Mouse (Mus musculus) embryonic facial prominence, embryonic 15.5 days (tissue): ENCODE results near the gene Nfkbie. TPM values are rescaled to one million over a fixed set of nuclear protein-coding genes. Genes with fewer than 3 reads are reported as not detected.

Source experiments
- ATAC-seq: fragments of 200-750 bp; cut with Nextera tagmentation; 2 replicates; pipeline ENCODE4 v1.8.0; 2017; ENCODE audit warnings: low read depth, moderate TSS enrichment; ENCODE audit not compliant: insufficient number of reproducible peaks, low FRiP score, low TSS enrichment
- H3K27ac ChIP-seq: fragments of 300-500 bp; sonication (generic); replicated peaks from 2 replicates; pipeline ENCODE4 v1.5.1; 2015; ENCODE audit warnings: mild to moderate bottlenecking, inconsistent platforms
- H3K27me3 ChIP-seq: fragments of 300-500 bp; sonication (generic); 2 replicates; pipeline ENCODE4 v1.6.1; 2015; ENCODE audit warnings: inconsistent platforms
- H3K36me3 ChIP-seq: fragments of 300-500 bp; sonication (generic); 2 replicates; pipeline ENCODE4 v1.6.1; 2015; ENCODE audit warnings: mild to moderate bottlenecking, inconsistent platforms
- H3K4me1 ChIP-seq: fragments of 300-500 bp; sonication (generic); 2 replicates; pipeline ENCODE4 v1.6.1; 2015; ENCODE audit warnings: inconsistent platforms
- H3K4me2 ChIP-seq: fragments of 300-500 bp; sonication (generic); replicated peaks from 2 replicates; pipeline ENCODE4 v1.6.1; 2015; ENCODE audit warnings: mild to moderate bottlenecking, inconsistent platforms
- H3K4me3 ChIP-seq: fragments of 300-500 bp; sonication (generic); replicated peaks from 2 replicates; pipeline ENCODE4 v1.5.1; 2015; ENCODE audit warnings: mild to moderate bottlenecking, inconsistent platforms
- H3K9ac ChIP-seq: fragments of 300-500 bp; sonication (generic); 2 replicates; pipeline ENCODE4 v1.6.1; 2015; ENCODE audit warnings: inconsistent platforms
- H3K9me3 ChIP-seq: fragments of 300-500 bp; sonication (generic); replicated peaks from 2 replicates; pipeline ENCODE4 v1.6.1; 2016; ENCODE audit warnings: inconsistent platforms
- WGBS: fragments of 180-500 bp; shearing (Covaris S2); methylation state at CpG from one replicate; pipeline ENCODE4 v1.1.7; 2015; 5-methylcytosine and 5-hydroxymethylcytosine counted together
- polyA plus RNA-seq: library from polyadenylated mRNA; unstranded; fragments of >200 nt; fragmentation: Nextera tagmentation; extraction: Ambion mirVana; gene quantifications from 2 replicates; pipeline ENCODE4 v1.2.1, GENCODE M21; 2015

Gene Nfkbie
- polyA plus RNA-seq, 1 experiment from 2014 or later: 6.3 TPM

DNA sequence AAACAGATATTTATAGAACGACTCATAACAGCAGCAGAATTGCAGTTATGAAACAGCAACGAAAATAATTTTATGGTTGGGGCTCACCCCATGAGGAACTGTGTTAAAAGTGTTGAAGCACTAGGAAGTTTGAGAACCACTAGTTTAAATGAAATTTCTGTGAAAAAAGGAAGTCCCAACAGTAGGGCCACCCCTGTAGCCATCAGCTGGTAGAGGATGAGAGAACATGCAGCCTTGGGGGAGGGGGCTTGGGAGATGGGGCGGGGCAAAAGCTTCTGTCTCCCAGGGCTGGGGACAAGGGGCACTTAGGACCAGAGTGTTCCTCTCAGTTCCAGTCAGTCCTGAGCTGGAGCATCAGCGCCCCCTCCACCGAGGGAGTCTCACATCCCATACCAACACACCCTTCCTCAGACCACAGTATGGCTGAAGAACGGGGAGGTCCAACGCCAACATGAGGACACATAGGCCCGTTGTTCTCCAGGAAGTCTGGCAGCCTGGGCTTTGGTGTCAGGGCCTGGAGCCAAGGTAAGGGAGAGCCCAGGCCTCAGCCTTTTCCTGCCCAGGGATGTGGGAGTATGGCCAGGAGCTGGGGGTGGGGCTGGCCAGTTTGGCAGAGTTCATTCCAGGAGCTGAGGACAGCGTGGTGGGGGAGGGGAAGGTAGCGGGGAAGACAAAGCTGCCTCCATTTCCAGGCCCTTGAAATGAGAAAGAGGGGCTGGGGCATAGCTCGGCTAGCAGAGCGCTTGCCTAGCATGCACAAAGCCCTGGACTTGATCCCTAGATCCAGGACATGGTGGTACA is 28.8 kb downstream of the Nfkbie start:
- 35% methylated on average over 12 of the region's 12 CpGs for WGBS
- Histone ChIP-seq H3K9ac (no peak overlapping the region), H3K4me1 (peaks cover 31% of the 10 kb centered on the region), H3K9me3 (no peaks in the 10 kb centered on the region), H3K27ac (peak overlapping the region; percentile 78), H3K36me3 (peaks cover 27% of the 10 kb centered on the region), H3K4me2 (peak overlapping the region; percentile 2; the same call in 1 of the 2 replicates), H3K4me3 (no peak overlapping the region), H3K27me3 (no peaks in the 10 kb centered on the region)
- peak; percentile 55 for ATAC-seq

DNA sequence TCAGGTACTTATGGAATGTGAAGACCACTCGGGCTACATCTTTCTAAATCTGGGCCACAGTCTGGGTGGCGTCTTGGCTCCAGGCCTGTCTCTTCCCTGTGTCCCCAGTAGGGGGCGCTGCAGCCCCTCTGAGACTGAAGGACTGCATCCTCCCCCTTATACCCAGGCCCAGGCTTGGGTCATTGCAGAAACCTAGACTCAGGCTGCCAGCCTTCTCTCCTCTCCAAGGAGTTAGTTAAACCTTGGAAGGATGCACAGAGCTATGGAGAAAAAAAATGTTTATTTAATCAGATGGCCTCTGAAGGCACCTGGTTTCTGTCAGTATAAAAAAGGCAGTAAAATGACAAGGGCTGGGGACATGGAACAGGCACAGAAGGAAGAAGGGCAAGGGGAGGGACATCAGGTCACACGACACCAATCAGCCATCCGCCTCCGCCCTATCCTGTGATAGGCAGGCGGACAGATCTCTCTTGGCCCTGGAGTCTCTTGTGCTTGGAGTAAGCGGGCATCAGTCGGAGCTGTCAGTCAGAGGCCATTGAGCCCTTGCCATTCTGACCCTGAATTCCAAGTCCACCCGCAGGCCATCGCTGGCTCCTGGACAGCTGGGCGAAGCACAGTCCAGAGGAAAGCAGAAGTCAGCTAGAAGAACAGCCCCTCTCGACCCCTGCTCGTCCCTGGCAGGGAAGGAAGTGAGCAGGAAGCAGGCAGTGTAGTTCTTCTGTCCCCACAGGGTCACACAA is 29.6 kb downstream of the Nfkbie start:
- peaks cover 29% of the 10 kb centered on the region for H3K36me3 ChIP-seq
- ATAC-seq: peak; percentile 52; the same call in 1 of the 2 replicates
- peaks cover 31% of the 10 kb centered on the region for H3K4me1 ChIP-seq
- no peaks in the 10 kb centered on the region for H3K9me3 ChIP-seq
- H3K9ac ChIP-seq: 0 out of 2 replicates have a peak overlapping the region, but pooled peaks have one; percentile 5
- H3K27ac ChIP-seq: peak overlapping the region; percentile 78
- WGBS: 29% methylated on average over 14 of the region's 14 CpGs
- peak overlapping the region; percentile 2; the same call in 1 of the 2 replicates for H3K4me2 ChIP-seq
- no peaks in the 10 kb centered on the region for H3K27me3 ChIP-seq
- no peak overlapping the region for H3K4me3 ChIP-seq

DNA sequence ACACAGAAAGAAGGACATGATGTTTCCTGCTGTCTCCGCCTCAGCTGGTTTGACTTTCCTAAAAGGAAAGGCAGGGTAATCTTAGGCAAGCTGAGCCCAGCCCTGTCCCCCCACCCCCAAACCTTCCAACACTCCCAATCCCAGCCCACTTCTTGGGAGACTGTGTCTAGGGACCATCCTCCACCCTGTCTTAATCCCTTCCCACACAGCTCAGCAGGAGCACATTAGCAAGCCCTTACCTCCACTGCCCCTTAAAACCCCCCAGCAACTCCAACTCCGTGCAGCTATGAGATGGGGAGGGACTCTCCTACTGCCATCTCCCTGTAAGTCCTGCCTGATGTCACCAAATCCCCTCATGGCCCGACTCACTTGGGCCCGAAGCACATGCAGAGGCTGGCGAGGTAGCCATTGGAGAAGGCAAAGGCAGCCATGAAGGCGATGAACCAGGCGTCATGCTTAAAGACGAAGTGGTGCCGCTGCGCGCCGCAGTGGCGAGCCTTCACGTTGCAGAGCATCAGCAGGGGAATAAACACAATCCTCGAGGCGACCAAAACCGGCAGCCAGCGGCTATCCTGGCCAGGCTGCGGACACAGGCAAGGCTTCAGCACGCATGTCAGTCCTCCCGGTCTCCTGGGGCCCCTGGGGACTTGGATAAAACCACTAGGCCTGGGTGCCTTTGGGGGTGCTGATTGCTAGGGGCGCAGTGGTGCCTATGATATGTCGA is 30.4 kb downstream of the Nfkbie start:
- H3K9me3 ChIP-seq: no peaks in the 10 kb centered on the region
- no peaks in the 10 kb centered on the region for H3K27me3 ChIP-seq
- 67% methylated on average over 23 of the region's 23 CpGs for WGBS
- H3K4me3 ChIP-seq: no peak overlapping the region
- no peak for ATAC-seq
- H3K9ac ChIP-seq: 0 out of 2 replicates have a peak overlapping the region, but pooled peaks have one; percentile 5
- H3K4me2 ChIP-seq: no peak overlapping the region
- peaks cover 26% of the 10 kb centered on the region for H3K4me1 ChIP-seq
- peak overlapping the region; percentile 78 for H3K27ac ChIP-seq
- peaks cover 29% of the 10 kb centered on the region for H3K36me3 ChIP-seq

GRCm38 (mm10) chr17:45586449-45586837 is 30.9 kb downstream of the Nfkbie start:
- H3K4me2 ChIP-seq: no peak overlapping the region
- H3K36me3 ChIP-seq: peaks cover 29% of the 10 kb centered on the region
- H3K9ac ChIP-seq: no peak overlapping the region
- peaks cover 28% of the 10 kb centered on the region for H3K4me1 ChIP-seq
- H3K4me3 ChIP-seq: no peak overlapping the region
- no peak for ATAC-seq
- no peak overlapping the region for H3K27ac ChIP-seq
- WGBS: 98% methylated on average over 3 of the region's 3 CpGs
- no peaks in the 10 kb centered on the region for H3K9me3 ChIP-seq
- no peaks in the 10 kb centered on the region for H3K27me3 ChIP-seq

- no peaks in the 10 kb centered on the region for H3K9me3 ChIP-seq
- no peaks in the 10 kb centered on the region for H3K27me3 ChIP-seq
- peaks cover 29% of the 10 kb centered on the region for H3K36me3 ChIP-seq
- H3K4me1 ChIP-seq: peaks cover 47% of the 10 kb centered on the region
- H3K9ac ChIP-seq: no peak overlapping the region
- no peak overlapping the region for H3K4me2 ChIP-seq
- no peak overlapping the region for H3K27ac ChIP-seq
- WGBS: 90% methylated on average over 7 of the region's 7 CpGs
- no peak for ATAC-seq
- no peak overlapping the region for H3K4me3 ChIP-seq
Observed at GRCm38 (mm10) chr17:45588370-45588769, 32.9 kb downstream of the Nfkbie start.

DNA sequence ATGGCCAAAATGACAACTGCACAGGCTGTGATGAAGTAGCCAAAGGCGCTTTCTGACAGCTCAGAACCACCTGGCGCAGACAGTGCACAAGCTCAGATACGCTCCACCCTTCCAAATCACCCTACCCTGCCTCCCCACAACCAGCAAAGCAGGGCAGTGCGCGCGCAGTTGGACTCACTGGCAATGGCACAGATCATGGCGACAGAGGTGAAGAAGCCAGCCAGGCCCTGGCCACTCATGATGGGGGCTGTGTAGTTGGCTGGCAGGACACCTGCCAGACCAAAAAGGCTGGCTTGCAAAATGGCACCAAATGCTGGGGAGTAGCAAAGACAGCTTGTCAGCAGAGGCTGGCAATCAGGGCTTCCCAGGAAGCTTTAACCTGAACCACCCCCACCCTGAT is 33.7 kb downstream of the Nfkbie start:
- Histone ChIP-seq H3K36me3 (peaks cover 29% of the 10 kb centered on the region), H3K9me3 (no peaks in the 10 kb centered on the region), H3K4me3 (no peak overlapping the region), H3K4me1 (peaks cover 51% of the 10 kb centered on the region), H3K27ac (no peak overlapping the region), H3K27me3 (no peaks in the 10 kb centered on the region), H3K4me2 (no peak overlapping the region), H3K9ac (no peak overlapping the region)
- 97% methylated on average over 7 of the region's 7 CpGs for WGBS
- no peak for ATAC-seq

GRCm38 (mm10) chr17:45589844-45590243 is 34.3 kb downstream of the Nfkbie start:
- H3K36me3 ChIP-seq: peaks cover 29% of the 10 kb centered on the region
- H3K9ac ChIP-seq: no peak overlapping the region
- H3K4me1 ChIP-seq: peaks cover 51% of the 10 kb centered on the region
- no peak overlapping the region for H3K4me3 ChIP-seq
- ATAC-seq: no peak
- 93% methylated on average over 8 of the region's 8 CpGs for WGBS
- no peak overlapping the region for H3K27ac ChIP-seq
- no peaks in the 10 kb centered on the region for H3K27me3 ChIP-seq
- no peak overlapping the region for H3K4me2 ChIP-seq
- no peaks in the 10 kb centered on the region for H3K9me3 ChIP-seq

- H3K4me1 ChIP-seq: peaks cover 50% of the 10 kb centered on the region
- 65% methylated on average over 6 of the region's 6 CpGs for WGBS
Observed at GRCm38 (mm10) chr17:45590410-45590809, 34.9 kb downstream of the Nfkbie start.

GRCm38 (mm10) chr17:45591701-45592605 is 36.5 kb downstream of the Nfkbie start:
- H3K27ac ChIP-seq: peak overlapping the region; percentile 31
- no peaks in the 10 kb centered on the region for H3K9me3 ChIP-seq
- H3K4me1 ChIP-seq: peaks cover 60% of the 10 kb centered on the region
- H3K27me3 ChIP-seq: no peaks in the 10 kb centered on the region
- H3K36me3 ChIP-seq: peaks cover 22% of the 10 kb centered on the region
- 40% methylated on average over 16 of the region's 16 CpGs for WGBS
- H3K4me2 ChIP-seq: peak overlapping the region; percentile 28
- peak overlapping the region; percentile 7; the same call in 1 of the 2 replicates for H3K9ac ChIP-seq
- H3K4me3 ChIP-seq: no peak overlapping the region; the same call in 1 of the 2 replicates
- ATAC-seq: no peak

More at GRCm38 (mm10) chr17:45590410-45590809, 34.9 kb downstream of the Nfkbie start:
- Histone ChIP-seq H3K9me3 (no peaks in the 10 kb centered on the region), H3K4me3 (no peak overlapping the region), H3K27me3 (no peaks in the 10 kb centered on the region), H3K9ac (no peak overlapping the region), H3K4me2 (no peak overlapping the region), H3K27ac (no peak overlapping the region), H3K36me3 (peaks cover 29% of the 10 kb centered on the region)
- no peak for ATAC-seq
